Mouse (Mus musculus): ENCODE data around the gene Glis3. TPM values are rescaled to one million over a fixed set of nuclear protein-coding genes. Genes with fewer than 3 reads are reported as not detected.
A peak's percentile ranks its signal among the peaks of the same experiment; 100 is the strongest.

The Glis3 gene
- polyA plus RNA-seq, 1 experiment from 2014 or later, result 2.9 TPM

GRCm38 (mm10) chr19:28390920-28391319, 289.0 kb downstream of the Glis3 start:
- no peak overlapping the region for H3K9ac ChIP-seq (replicated peaks)
- peaks cover 2% of the 10 kb centered on the region; the same call in 1 of the 2 replicates for H3K9me3 ChIP-seq
- H3K4me3 ChIP-seq (replicated peaks), result no peak overlapping the region
- H3K4me1 ChIP-seq (replicated peaks), result peaks cover 14% of the 10 kb centered on the region
- H3K4me2 ChIP-seq (replicated peaks), result no peak overlapping the region
- no peaks in the 10 kb centered on the region for H3K36me3 ChIP-seq
- no peak for ATAC-seq
- 0 out of 2 replicates have a peak, but pooled peaks cover 2% of the 10 kb centered on the region for H3K27me3 ChIP-seq
- WGBS, result 76% methylated on average over 4 of the region's 4 CpGs
- no peak overlapping the region for H3K27ac ChIP-seq

DNA sequence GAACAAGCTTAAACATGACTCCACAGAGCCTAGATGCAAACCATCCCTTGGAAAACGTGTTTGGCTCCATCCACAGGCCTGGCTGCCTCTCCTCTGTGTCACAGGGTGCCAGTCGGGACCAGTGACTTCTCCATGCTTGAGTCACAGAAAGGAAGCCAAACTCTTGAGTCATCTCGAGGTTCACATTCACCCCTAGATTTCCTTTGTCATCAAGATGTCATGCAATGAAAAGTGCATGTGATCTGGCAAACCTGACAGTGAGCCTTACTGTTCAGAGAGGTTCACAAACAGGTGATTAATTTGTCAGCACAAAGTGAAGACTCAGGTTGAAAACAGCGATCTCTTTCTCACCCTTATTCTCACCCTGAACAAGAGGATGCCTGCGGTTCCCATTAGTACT, 290.7 kb downstream of the Glis3 start:
- WGBS, result 67% methylated on average over 5 of the region's 5 CpGs
- Histone ChIP-seq H3K9me3 (peaks cover 2% of the 10 kb centered on the region; the same call in 1 of the 2 replicates), H3K4me3 (replicated peaks) (no peak overlapping the region), H3K9ac (replicated peaks) (no peak overlapping the region), H3K4me2 (replicated peaks) (no peak overlapping the region), H3K27me3 (peaks cover 5% of the 10 kb centered on the region; the same call in 1 of the 2 replicates), H3K27ac (no peak overlapping the region), H3K36me3 (no peaks in the 10 kb centered on the region), H3K4me1 (replicated peaks) (no peaks in the 10 kb centered on the region)
- ATAC-seq, result no peak

GRCm38 (mm10) chr19:28383425-28383824, 296.5 kb downstream of the Glis3 start:
- Histone ChIP-seq H3K9ac (replicated peaks) (no peak overlapping the region), H3K4me3 (replicated peaks) (no peak overlapping the region), H3K4me2 (replicated peaks) (no peak overlapping the region), H3K36me3 (no peaks in the 10 kb centered on the region), H3K9me3 (peaks cover 2% of the 10 kb centered on the region; the same call in 1 of the 2 replicates), H3K27ac (no peak overlapping the region), H3K27me3 (peaks cover 18% of the 10 kb centered on the region; the same call in 1 of the 2 replicates), H3K4me1 (replicated peaks) (peaks cover 34% of the 10 kb centered on the region)
- ATAC-seq, result no peak
- 85% methylated on average over 5 of the region's 5 CpGs for WGBS

DNA sequence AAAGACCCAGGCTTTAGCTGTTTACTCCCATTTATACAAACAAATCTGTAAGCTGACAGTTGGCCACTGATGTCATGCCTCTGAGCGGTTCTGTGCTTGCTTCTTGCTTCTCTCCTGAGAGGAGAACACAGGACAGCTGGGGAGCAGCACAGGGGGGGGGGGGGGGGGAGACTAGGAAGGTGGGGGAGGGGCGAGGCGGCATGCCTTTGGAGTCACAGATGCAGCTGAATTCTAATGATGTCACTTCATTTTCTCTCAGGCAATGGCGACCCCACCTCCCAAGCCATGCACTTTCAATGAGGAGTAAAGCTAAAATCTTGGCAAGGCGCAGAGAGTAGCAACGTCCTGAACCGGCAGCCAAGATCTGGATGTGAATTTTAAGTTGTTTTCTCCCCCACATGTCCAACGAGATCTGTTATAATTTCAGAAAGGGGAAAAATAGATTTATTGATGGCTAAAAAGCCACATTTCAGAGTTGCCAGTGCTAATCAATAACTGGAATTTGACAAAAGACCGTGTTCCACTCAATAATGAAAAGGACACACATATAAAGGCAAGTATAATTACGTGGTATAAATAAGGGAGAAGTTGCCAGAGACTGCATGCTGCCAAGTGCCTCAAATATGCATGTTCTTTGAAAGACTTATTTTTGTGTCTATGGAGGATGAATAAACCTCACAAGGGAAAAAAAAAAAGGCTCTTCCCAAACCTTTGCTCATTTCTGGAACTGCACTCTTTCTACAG, 297.5 kb downstream of the Glis3 start:
- 25% methylated on average over 10 of the region's 10 CpGs for WGBS
- Histone ChIP-seq H3K4me2 (replicated peaks) (no peak overlapping the region), H3K4me3 (replicated peaks) (no peak overlapping the region), H3K4me1 (replicated peaks) (peaks cover 34% of the 10 kb centered on the region), H3K27me3 (peaks cover 20% of the 10 kb centered on the region; the same call in 1 of the 2 replicates), H3K27ac (no peak overlapping the region; the same call in 1 of the 2 replicates), H3K9ac (replicated peaks) (no peak overlapping the region), H3K36me3 (no peaks in the 10 kb centered on the region), H3K9me3 (no peaks in the 10 kb centered on the region)
- ATAC-seq, result peak; percentile 84

- Histone ChIP-seq H3K4me3 (replicated peaks) (no peak overlapping the region), H3K27me3 (peaks cover 28% of the 10 kb centered on the region), H3K9ac (replicated peaks) (no peak overlapping the region), H3K27ac (no peak overlapping the region), H3K9me3 (no peaks in the 10 kb centered on the region), H3K36me3 (no peaks in the 10 kb centered on the region), H3K4me2 (replicated peaks) (no peak overlapping the region), H3K4me1 (replicated peaks) (peaks cover 34% of the 10 kb centered on the region)
- no peak for ATAC-seq
- 35% methylated on average over 9 of the region's 9 CpGs for WGBS
These were observed 298.4 kb downstream of the Glis3 start for GRCm38 (mm10) chr19:28381441-28381840.

DNA sequence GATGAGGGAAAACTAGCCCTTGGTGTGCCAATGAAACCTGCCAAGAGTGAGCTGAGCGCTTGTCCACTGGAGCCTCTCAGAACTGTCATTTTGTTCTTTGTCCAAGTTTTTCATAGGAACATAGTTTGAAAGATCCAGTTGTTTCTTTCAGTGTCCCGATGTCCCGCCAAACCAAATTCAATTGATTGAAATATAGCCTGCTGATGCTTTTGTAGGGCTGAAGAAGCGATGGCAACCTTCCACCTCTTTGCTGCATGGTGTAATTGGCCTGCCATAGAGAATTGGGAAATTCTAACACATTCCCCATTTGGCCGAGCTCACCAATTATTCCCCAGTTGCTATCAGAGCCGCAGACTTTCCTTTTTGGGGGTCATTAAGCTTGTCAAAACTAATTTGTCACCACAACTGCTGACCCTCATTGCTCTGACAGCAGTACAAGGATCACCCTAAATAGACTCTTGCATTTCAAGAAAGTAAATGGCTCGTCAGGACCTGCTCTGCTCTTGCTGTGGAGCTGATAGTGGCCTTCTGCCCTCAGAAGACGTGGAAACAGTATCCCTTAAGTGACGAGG, 299.1 kb downstream of the Glis3 start:
- H3K9me3 ChIP-seq, result no peaks in the 10 kb centered on the region
- ATAC-seq, result no peak
- peaks cover 34% of the 10 kb centered on the region for H3K4me1 ChIP-seq (replicated peaks)
- H3K4me2 ChIP-seq (replicated peaks), result no peak overlapping the region
- no peaks in the 10 kb centered on the region for H3K36me3 ChIP-seq
- H3K27ac ChIP-seq, result no peak overlapping the region
- H3K27me3 ChIP-seq, result peaks cover 30% of the 10 kb centered on the region
- H3K9ac ChIP-seq (replicated peaks), result no peak overlapping the region
- no peak overlapping the region for H3K4me3 ChIP-seq (replicated peaks)
- 47% methylated on average over 9 of the region's 9 CpGs for WGBS

GRCm38 (mm10) chr19:28377788-28378295, 302.0 kb downstream of the Glis3 start:
- no peak overlapping the region for H3K4me3 ChIP-seq (replicated peaks)
- WGBS, result 75% methylated on average over 5 of the region's 5 CpGs
- no peaks in the 10 kb centered on the region for H3K36me3 ChIP-seq
- no peak overlapping the region for H3K4me2 ChIP-seq (replicated peaks)
- H3K4me1 ChIP-seq (replicated peaks), result peaks cover 32% of the 10 kb centered on the region
- peaks cover 41% of the 10 kb centered on the region for H3K27me3 ChIP-seq
- no peak overlapping the region for H3K27ac ChIP-seq
- no peak for ATAC-seq
- H3K9me3 ChIP-seq, result no peaks in the 10 kb centered on the region
- H3K9ac ChIP-seq (replicated peaks), result no peak overlapping the region

DNA sequence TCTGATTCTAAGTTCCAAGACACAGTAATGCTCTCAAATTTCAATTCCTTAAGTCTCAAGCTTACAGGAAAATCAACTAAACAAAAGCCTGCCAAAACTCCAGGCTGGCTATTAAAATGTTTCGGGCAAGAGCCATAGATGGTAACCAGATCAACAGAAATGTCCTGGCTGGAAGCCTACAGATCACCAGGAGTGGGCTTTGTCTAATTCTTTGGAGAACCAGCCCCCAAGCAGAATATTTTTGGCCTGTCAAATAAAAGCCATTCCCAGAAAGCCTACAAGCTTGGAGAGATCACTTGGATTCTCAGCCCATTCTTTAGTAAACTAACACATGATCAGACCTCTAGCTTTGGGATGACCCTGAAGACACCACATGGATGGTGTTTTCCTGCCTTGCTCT, 303.5 kb downstream of the Glis3 start:
- H3K9me3 ChIP-seq, result no peaks in the 10 kb centered on the region
- H3K27me3 ChIP-seq, result peaks cover 41% of the 10 kb centered on the region
- no peaks in the 10 kb centered on the region for H3K36me3 ChIP-seq
- no peak overlapping the region for H3K4me2 ChIP-seq (replicated peaks)
- ATAC-seq, result no peak
- no peak overlapping the region for H3K27ac ChIP-seq
- H3K4me1 ChIP-seq (replicated peaks), result peaks cover 18% of the 10 kb centered on the region
- H3K4me3 ChIP-seq (replicated peaks), result no peak overlapping the region
- H3K9ac ChIP-seq (replicated peaks), result no peak overlapping the region
- 72% methylated on average over 1 of the region's 1 CpGs for WGBS

DNA sequence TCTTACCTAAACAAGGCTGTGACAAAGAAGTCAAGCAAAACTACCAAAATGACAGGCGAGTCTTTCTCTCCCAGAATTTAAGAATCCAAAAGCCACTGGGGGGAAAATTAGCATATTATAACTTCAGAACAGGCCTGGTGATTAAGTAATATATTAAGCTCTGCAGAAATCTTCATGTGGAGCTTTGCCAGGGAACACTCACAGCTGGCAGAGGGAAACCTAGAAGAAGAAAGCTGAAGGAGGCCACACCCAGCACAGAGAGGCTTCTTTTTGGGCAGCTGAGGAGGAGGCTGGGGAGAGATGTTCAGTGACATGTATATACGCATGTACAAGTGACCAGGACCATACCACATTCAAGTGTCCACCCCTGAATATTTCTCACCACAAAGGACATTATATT, 304.1 kb downstream of the Glis3 start:
- no peak overlapping the region for H3K4me2 ChIP-seq (replicated peaks)
- WGBS, result 80% methylated on average over 2 of the region's 2 CpGs
- no peak overlapping the region for H3K27ac ChIP-seq
- H3K4me3 ChIP-seq (replicated peaks), result no peak overlapping the region
- peaks cover 11% of the 10 kb centered on the region for H3K4me1 ChIP-seq (replicated peaks)
- H3K9ac ChIP-seq (replicated peaks), result no peak overlapping the region
- H3K9me3 ChIP-seq, result no peaks in the 10 kb centered on the region
- H3K36me3 ChIP-seq, result no peaks in the 10 kb centered on the region
- no peak for ATAC-seq
- H3K27me3 ChIP-seq, result peaks cover 42% of the 10 kb centered on the region

DNA sequence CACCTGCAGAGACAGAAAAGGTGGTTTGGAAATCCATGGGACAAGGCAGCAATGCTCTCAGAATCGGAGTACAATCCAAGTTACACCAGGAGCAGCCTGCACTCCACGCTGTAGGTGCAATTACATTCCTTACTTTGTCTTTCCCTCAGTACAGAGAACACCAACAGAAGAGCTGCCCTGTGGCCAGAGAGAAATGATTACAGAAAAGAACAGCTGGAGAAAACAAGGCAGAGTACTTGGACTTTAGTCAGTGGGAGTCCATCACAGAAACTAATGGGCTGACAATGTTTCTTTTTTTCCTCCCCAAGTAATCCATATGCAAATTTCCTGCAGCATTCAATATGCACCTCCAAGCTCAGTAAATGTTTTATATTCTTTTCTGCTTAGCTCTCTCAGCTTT, 305.4 kb downstream of the Glis3 start:
- 54% methylated on average over 2 of the region's 2 CpGs for WGBS
- H3K9me3 ChIP-seq, result no peaks in the 10 kb centered on the region
- peaks cover 5% of the 10 kb centered on the region for H3K4me1 ChIP-seq (replicated peaks)
- no peak overlapping the region for H3K9ac ChIP-seq (replicated peaks)
- no peak overlapping the region for H3K4me3 ChIP-seq (replicated peaks)
- ATAC-seq, result no peak
- peaks cover 47% of the 10 kb centered on the region for H3K27me3 ChIP-seq
- no peak overlapping the region for H3K4me2 ChIP-seq (replicated peaks)
- H3K36me3 ChIP-seq, result no peaks in the 10 kb centered on the region
- no peak overlapping the region for H3K27ac ChIP-seq

- no peak for ATAC-seq
- no peaks in the 10 kb centered on the region for H3K4me1 ChIP-seq (replicated peaks)
- no peak overlapping the region for H3K4me2 ChIP-seq (replicated peaks)
- H3K27ac ChIP-seq, result no peak overlapping the region
- no peak overlapping the region for H3K9ac ChIP-seq (replicated peaks)
- WGBS, result 69% methylated on average over 4 of the region's 4 CpGs
- no peak overlapping the region for H3K4me3 ChIP-seq (replicated peaks)
- no peaks in the 10 kb centered on the region for H3K36me3 ChIP-seq
- no peaks in the 10 kb centered on the region for H3K9me3 ChIP-seq
- H3K27me3 ChIP-seq, result peaks cover 34% of the 10 kb centered on the region
These were observed 311.7 kb downstream of the Glis3 start for GRCm38 (mm10) chr19:28368215-28368614.

DNA sequence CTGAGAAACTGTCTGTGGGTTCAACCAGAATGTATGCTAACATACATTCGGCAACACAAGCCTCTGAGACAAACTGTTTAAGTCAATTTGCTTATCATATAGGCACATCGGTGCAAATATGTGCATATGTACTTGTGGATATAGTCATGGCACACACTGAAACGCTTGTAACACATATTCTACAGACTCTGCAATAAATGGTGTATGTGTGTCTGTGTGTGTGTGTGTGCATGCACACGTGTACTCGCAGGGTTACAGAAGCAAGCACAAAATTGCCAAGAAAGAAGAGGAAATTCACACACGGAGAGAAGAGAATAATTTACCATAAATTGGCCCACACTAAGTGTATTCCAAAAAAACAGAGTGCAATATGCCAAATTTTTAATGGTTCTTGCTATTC, 312.6 kb downstream of the Glis3 start:
- H3K36me3 ChIP-seq, result no peaks in the 10 kb centered on the region
- no peak overlapping the region for H3K4me2 ChIP-seq (replicated peaks)
- H3K4me1 ChIP-seq (replicated peaks), result no peaks in the 10 kb centered on the region
- no peak overlapping the region for H3K4me3 ChIP-seq (replicated peaks)
- 90% methylated on average over 6 of the region's 6 CpGs for WGBS
- no peak for ATAC-seq
- H3K9ac ChIP-seq (replicated peaks), result no peak overlapping the region
- H3K27ac ChIP-seq, result no peak overlapping the region
- H3K27me3 ChIP-seq, result peaks cover 31% of the 10 kb centered on the region
- H3K9me3 ChIP-seq, result no peaks in the 10 kb centered on the region
